Comparison of ENCODE assay signal across 21 mouse cellular contexts in genomic region chr4:54353657-54354390, GRCm38 (mm10).
DNase-seq lines count a peak whose midpoint lies in the region; ATAC-seq and TF ChIP-seq lines count a peak whose summit lies in the region.
"Had no signal": no experiment of that assay in that cellular context is flagged by ENCODE, and none has a peak within 500 bp of the region (broad histone marks: within the 10 kb centered on the region; RNA-seq: fewer than 3 reads in every experiment).

No protein-coding gene starts in this region.

- H3K27ac ChIP-seq in testis, adult 2 months (ENCODE audit: control insufficient read depth, insufficient read depth, low read depth, low read length) = no peak overlapping the region
- H3K27ac ChIP-seq in forebrain, postnatal 0 days (ENCODE audit: low read depth, low read length) = peak overlapping the region; percentile 10; the same call in 1 of the 2 replicates
- H3K27ac ChIP-seq in midbrain, embryonic 14.5 days (replicated peaks; ENCODE audit: low read depth, low read length) = peak overlapping the region; percentile 64
- H3K27ac ChIP-seq in lung, postnatal 0 days (ENCODE audit: low read length) = no peak overlapping the region
- H3K27ac ChIP-seq: liver, embryonic 15.5 days had no signal

- peak overlapping the region; percentile 11; the same call in 1 of the 2 replicates for H3K4me3 ChIP-seq in testis, adult 2 months (ENCODE audit: control insufficient read depth, low read depth, low read length)
- H3K4me3 ChIP-seq in forebrain, postnatal 0 days (ENCODE audit: low read depth, low read length) = no peak overlapping the region
- no peak overlapping the region for H3K4me3 ChIP-seq in midbrain, embryonic 14.5 days (replicated peaks; ENCODE audit: low read depth, low read length)
- no peak overlapping the region for H3K4me3 ChIP-seq in lung, postnatal 0 days (ENCODE audit: low read depth, low read length)
- H3K4me3 ChIP-seq: liver, embryonic 15.5 days; megakaryocyte, embryonic 14.5 days had no signal

- TF ChIP-seq POLR2A in testis, adult 2 months (IDR thresholded peaks at IDR 0.05; ENCODE audit: control insufficient read depth, low read depth, low read length) = no peak

- WGBS in forebrain, postnatal 0 days = 45% methylated on average over 8 of the region's 8 CpGs
- WGBS in midbrain, embryonic 14.5 days = 45% methylated on average over 8 of the region's 8 CpGs
- WGBS in lung, postnatal 0 days = 73% methylated on average over 8 of the region's 8 CpGs

- no peak overlapping the region for H3K9ac ChIP-seq in forebrain, postnatal 0 days
- H3K9ac ChIP-seq in midbrain, embryonic 14.5 days (replicated peaks; ENCODE audit: low read length) = no peak overlapping the region
- H3K9ac ChIP-seq in lung, postnatal 0 days (replicated peaks; ENCODE audit: low read depth) = no peak overlapping the region
- H3K9ac ChIP-seq: liver, embryonic 15.5 days had no signal

- no peaks in the 10 kb centered on the region for H3K36me3 ChIP-seq in testis, adult 2 months (ENCODE audit: control insufficient read depth, insufficient read depth, low read length)
- no peaks in the 10 kb centered on the region for H3K36me3 ChIP-seq in forebrain, postnatal 0 days (ENCODE audit: insufficient read depth)
- no peaks in the 10 kb centered on the region for H3K36me3 ChIP-seq in midbrain, embryonic 14.5 days (ENCODE audit: control insufficient read depth, insufficient read depth, low read length)
- H3K36me3 ChIP-seq in lung, postnatal 0 days (ENCODE audit: insufficient read depth, low read length) = no peaks in the 10 kb centered on the region
- H3K36me3 ChIP-seq: liver, embryonic 15.5 days had no signal

- no peak overlapping the region for H3K4me2 ChIP-seq in forebrain, postnatal 0 days (ENCODE audit: low read depth)
- no peak overlapping the region for H3K4me2 ChIP-seq in midbrain, embryonic 14.5 days (ENCODE audit: low read length)
- H3K4me2 ChIP-seq in lung, postnatal 0 days (replicated peaks; ENCODE audit: low read depth, low read length) = no peak overlapping the region
- H3K4me2 ChIP-seq: heart, embryonic 11.5 days; liver, embryonic 15.5 days had no signal

- TF ChIP-seq CTCF in testis, adult 2 months (IDR thresholded peaks at IDR 0.05; ENCODE audit: control insufficient read depth, insufficient read depth, insufficient replicate concordance, low read depth, low read length) = no peak
- TF ChIP-seq CTCF in forebrain, postnatal 0 days (IDR thresholded peaks at IDR 0.05; ENCODE audit: low read depth) = no peak
- TF ChIP-seq CTCF in lung, postnatal 0 days (IDR thresholded peaks at IDR 0.05) = no peak

- no peaks in the 10 kb centered on the region for H3K27me3 ChIP-seq in testis, adult 2 months (ENCODE audit: control insufficient read depth, insufficient read depth, low read length)
- no peaks in the 10 kb centered on the region for H3K27me3 ChIP-seq in forebrain, postnatal 0 days (ENCODE audit: insufficient read depth, low read length)
- no peaks in the 10 kb centered on the region for H3K27me3 ChIP-seq in midbrain, embryonic 14.5 days (ENCODE audit: control insufficient read depth, insufficient read depth, low read length)
- no peaks in the 10 kb centered on the region for H3K27me3 ChIP-seq in lung, postnatal 0 days (replicated peaks; ENCODE audit: insufficient read depth, low read length)
- H3K27me3 ChIP-seq: liver, embryonic 15.5 days; megakaryocyte, embryonic 14.5 days; Patski had no signal

- no peak for DNase-seq in testis, postnatal 10 days (ENCODE audit: low spot score)
- no peak for DNase-seq in forebrain, postnatal 0 days
- peak; percentile 20 for DNase-seq in midbrain, embryonic 14.5 days
- no peak for DNase-seq in adrenal gland, adult 18-20 months (ENCODE audit: low spot score in 2 of 2)
- no peak for DNase-seq in lung, postnatal 0 days (ENCODE audit: low spot score)
- no peak for DNase-seq in lung, postnatal 10 days
- DNase-seq: cerebellum, adult 9-11 months; embryo, embryonic 11 days; heart, postnatal 14 days; kidney, adult 8-10 months; kidney, postnatal 36 days; lung, postnatal 14 days; right cerebral cortex, postnatal 14 days; thymus, postnatal 4 days had no signal

- no peak for ATAC-seq in forebrain, postnatal 0 days
- ATAC-seq in midbrain, embryonic 14.5 days (ENCODE audit: low FRiP score, low TSS enrichment) = no peak
- ATAC-seq in lung, postnatal 0 days = no peak
- ATAC-seq: activated CD4-positive, CD25-positive, alpha-beta regulatory T cell, adult 4 months; inflammation-experienced regulatory T-cells, adult 6 months; Patski had no signal

- no peaks in the 10 kb centered on the region for H3K9me3 ChIP-seq in forebrain, postnatal 0 days (ENCODE audit: low read length)
- H3K9me3 ChIP-seq in midbrain, embryonic 14.5 days (ENCODE audit: control insufficient read depth, low read length) = peaks cover 4% of the 10 kb centered on the region; the same call in 1 of the 2 replicates
- H3K9me3 ChIP-seq in lung, postnatal 0 days (ENCODE audit: low read length) = no peaks in the 10 kb centered on the region
- H3K9me3 ChIP-seq: liver, embryonic 15.5 days; megakaryocyte, embryonic 14.5 days had no signal

- H3K4me1 ChIP-seq in testis, adult 2 months (ENCODE audit: control insufficient read depth, insufficient read depth, low read length) = no peaks in the 10 kb centered on the region
- no peaks in the 10 kb centered on the region for H3K4me1 ChIP-seq in forebrain, postnatal 0 days (ENCODE audit: insufficient read depth)
- H3K4me1 ChIP-seq in midbrain, embryonic 14.5 days (ENCODE audit: control insufficient read depth, insufficient read depth, low read length) = peaks cover 9% of the 10 kb centered on the region; the same call in 1 of the 2 replicates
- H3K4me1 ChIP-seq in lung, postnatal 0 days (ENCODE audit: insufficient read depth, low read depth, low read length) = no peaks in the 10 kb centered on the region
- H3K4me1 ChIP-seq: liver, embryonic 15.5 days had no signal

- no peak for TF ChIP-seq EP300 in lung, postnatal 0 days (IDR thresholded peaks at IDR 0.05)

Comparison
In these comparisons a context has a peak if more than half of its experiments do, and no peak if none do; other contexts are left out.
1. H3K27ac ChIP-seq: peak in forebrain, postnatal 0 days (single experiment) and midbrain, embryonic 14.5 days (single experiment); none in testis, adult 2 months (single experiment) and lung, postnatal 0 days (single experiment).